Mouse (Mus musculus) neural tube, embryonic 10.5 days (tissue): ENCODE results near the gene Adamtsl2.
A peak's percentile ranks its signal among the peaks of the same experiment; 100 is the strongest.

Experiments
- DNase-seq: peaks from one replicate; pipeline ENCODE4 v3.0.0-alpha.2; 2017; ENCODE audit warnings: low spot score; ENCODE audit errors: extremely low spot score

Gene Adamtsl2

GRCm38 (mm10) chr2:27074804-27075203 lies 4.4 kb upstream of the Adamtsl2 start:
- no peak for DNase-seq

DNA sequence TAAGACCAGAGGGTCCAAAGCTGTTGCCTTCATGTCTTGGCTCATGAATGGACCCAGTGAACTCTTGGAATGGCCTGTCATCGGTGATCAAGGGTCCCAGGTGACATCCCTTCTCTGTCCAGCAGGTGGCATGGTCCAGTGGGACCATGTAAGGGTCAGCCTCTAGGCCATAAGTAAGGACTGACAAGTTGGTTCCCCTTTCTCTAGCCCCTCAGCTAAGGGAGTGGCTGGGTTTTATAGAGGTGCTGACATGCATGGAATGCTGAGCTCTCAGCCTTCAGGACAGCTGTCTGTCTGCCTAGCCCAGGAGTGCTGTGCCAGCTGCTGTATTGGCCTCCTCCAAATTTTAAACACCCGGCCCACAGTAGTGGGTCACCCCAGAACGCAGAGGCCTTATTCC lies 3.7 kb upstream of the Adamtsl2 start:
- DNase-seq = no peak

DNA sequence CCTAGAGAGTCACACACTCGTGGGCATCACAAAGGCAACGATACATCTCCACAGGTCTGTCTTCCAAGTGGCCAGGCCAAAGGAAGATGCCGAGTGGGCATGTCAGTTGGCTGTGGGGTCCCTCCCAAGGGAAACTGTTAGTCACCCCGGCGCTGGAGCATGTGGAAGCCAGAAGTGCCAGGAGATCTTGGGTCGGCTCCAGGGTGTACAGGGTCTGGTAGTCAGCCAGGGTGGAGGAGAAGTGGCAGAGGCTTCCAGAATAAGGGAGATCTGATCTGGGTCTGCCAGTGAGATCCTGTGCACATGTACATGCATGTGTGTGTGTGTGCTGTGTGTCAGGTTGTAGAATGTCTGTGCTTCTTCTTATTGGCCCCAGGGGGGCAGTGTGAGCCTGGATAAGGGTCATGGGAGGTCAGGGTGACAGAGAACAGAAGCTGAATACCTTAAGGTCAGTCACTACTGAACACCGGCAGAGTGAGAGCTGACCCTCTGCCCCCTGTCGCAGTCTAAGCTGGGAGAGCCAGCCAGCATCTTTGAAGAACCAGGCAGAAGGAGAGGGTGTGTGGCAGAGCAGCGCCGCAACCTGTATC lies 1.4 kb upstream of the Adamtsl2 start:
- DNase-seq = no peak

DNA sequence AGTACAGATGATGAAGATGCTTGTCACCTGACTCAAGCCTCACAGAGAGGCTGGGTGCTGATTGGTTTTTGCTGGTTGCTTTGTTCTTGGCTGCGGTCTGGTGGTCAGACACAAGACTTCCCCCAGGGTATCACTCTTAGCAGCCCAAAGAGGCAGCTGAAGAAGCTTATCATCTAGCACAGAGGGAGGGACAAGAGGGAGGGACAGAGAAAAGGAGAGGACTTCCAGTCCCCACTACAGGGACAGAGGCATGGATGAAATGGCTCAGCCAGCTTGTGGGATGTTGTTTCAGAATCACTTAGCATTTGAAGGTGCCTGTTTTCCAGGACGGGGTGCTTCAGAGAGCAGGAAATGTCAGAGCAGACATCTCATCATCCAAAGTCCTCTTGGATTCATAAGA lies 867 bp upstream of the Adamtsl2 start:
- no peak for DNase-seq

GRCm38 (mm10) chr2:27079649-27080048 lies 470 bp downstream of the Adamtsl2 start:
- peak; percentile 38 for DNase-seq

DNA sequence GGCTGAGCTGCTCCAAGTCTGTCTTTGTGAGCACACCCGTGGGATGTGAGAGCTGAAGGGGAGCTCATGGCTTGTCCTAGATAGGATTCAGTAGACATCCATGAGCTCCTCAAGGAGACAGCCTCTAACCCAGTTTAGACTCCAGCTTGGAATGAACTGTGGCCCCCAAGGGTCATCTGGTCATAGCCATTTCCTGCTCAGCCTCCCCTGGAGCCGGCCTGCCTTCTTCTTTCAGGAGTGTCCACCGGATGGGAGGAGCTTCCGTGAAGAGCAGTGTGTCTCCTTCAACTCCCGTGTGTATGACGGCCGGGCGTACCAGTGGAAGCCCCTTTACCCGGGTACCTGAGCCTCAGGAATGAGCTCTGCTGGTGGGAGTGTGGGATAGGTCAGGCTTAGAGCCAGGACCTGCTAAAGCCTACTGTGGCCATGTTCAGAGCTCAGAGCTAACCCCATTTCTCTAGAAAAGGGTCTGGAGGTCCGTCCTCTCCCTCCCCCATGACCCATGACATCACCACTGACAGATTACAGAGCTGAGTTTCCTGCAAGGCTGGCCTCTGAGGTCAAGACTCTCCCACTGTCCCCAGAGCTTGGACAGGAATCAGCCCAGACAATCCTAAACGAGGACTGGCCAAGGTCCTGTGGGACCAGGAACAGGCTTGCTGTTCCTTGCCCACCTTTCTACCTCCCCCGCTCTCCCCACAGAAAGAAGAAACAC lies 4.7 kb downstream of the Adamtsl2 start:
- DNase-seq = no peak

GRCm38 (mm10) chr2:27084963-27085362 lies 5.8 kb downstream of the Adamtsl2 start:
- DNase-seq = no peak

DNA sequence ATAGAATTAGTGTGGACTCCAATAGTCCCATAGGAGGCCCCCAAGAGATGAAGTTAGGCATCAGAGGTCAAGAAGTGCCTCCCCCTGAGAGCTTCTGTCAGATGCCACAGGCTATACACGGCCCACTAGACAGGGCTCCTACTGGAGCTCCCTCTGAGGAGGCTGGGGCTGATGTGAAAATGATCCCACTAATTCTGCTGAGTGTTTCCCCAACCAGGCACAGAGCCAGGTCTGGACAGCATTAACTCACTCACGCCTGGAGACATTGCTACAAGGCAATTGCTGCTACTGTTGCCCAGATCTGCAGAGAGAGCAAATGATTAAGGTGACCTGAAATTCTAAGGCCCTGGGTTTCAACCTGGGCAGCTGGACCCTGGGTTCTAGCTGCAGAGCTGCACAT lies 6.6 kb downstream of the Adamtsl2 start:
- no peak for DNase-seq

DNA sequence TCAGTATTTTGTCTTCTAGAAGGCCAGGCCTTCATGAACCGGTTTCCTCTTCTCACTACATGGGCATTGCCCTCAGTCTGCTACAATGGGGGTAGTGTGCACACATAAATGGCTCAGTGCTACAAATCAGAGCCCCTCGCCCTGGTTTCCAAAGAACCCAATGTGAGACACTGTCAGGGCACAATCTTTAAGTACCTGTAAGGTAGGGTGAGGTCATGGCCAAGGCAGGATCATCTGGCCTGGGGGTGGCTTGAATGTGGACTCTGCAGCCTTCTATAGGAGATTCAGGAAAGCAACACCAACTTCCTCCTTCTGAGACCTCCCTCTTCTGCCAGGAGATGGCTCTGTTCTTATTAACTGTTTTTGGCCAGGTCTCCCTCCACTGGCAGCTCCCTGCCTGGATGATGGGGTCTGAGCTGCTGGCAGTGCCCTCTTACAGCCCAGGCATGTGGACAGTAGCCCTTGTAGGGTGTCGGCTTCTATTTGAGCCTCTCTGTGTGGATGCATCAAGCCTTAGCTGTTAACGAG lies 7.4 kb downstream of the Adamtsl2 start:
- DNase-seq = no peak

DNA sequence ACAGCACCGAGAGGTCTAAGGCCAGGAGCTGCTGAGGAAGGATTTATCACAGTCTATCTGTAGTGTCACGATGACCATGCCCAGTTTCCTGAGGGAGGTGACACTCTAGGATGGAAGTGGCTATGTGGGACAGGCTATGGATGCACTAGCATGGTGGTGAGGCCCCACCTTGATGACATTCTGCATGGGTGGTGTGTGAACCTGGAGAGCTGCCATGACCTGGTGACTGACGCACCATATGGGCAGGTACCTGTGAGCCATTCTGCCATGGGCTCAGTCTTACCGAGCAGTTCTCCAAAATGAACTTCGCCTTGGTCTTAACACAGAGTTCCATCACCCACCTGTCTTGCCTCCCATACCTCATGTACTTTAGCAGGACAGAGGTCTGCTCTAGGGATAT lies 8.4 kb downstream of the Adamtsl2 start:
- DNase-seq = no peak

DNA sequence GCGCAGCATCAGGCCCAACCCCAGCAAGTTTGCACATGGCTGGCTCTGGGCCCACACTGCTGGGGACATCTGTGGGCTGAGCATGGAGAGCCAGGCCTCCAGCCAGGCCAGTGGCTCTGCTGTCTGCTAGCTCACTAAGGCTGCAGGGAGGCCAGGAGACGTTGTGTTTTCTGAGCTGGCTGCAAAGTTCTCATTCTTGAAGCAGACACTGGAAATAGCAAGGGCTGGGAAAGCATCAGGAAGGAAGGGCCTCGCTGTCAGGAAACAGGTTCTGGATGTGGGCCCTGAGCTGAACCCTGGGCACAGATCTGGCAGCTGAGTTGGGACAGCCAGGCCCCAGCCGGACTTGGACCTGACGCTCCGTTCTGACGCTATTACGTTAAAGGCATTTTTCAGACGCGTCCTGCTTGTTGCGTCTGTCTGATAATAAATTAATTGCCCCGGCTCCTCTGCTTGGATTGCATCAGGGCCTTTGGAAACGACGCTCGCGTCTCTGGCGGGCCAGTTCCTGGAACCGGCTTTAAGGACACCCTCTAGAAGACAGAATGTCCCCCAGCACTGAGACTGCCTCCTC lies 9.0 kb downstream of the Adamtsl2 start:
- no peak for DNase-seq

GRCm38 (mm10) chr2:27088700-27089099 lies 9.5 kb downstream of the Adamtsl2 start:
- DNase-seq = no peak

- no peak for DNase-seq
These were observed 10.1 kb downstream of the Adamtsl2 start for GRCm38 (mm10) chr2:27089238-27089637.

- no peak for DNase-seq
These were observed 16.0 kb downstream of the Adamtsl2 start for GRCm38 (mm10) chr2:27095178-27095577.

GRCm38 (mm10) chr2:27096341-27096981 lies 17.3 kb downstream of the Adamtsl2 start:
- no peak for DNase-seq

DNA sequence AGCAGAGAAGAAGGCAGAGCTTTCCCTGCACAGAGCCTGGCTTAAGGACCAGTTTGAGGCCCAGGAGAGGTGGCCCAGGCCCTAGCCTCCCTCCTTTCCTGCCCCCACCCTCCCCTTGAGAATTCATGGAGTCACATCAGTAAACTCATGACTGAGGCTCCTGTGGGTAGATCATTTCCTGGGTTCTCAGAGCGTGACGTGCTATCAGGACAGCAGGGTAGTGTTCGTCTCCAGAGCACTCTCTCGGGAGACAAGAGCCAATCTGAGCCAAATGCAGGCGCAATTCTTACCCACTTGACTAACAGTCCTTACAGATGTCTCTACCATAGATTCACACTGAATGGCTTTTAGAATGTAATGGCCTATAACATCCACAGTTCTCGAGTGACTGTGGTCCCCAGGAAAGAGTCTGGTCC lies 18.1 kb downstream of the Adamtsl2 start:
- no peak for DNase-seq

- no peak for DNase-seq
These were observed 18.6 kb downstream of the Adamtsl2 start for GRCm38 (mm10) chr2:27097776-27098175.

GRCm38 (mm10) chr2:27103554-27103953 lies 24.4 kb downstream of the Adamtsl2 start:
- no peak for DNase-seq

- DNase-seq = no peak
These were observed 27.6 kb downstream of the Adamtsl2 start for GRCm38 (mm10) chr2:27106816-27107215.

DNA sequence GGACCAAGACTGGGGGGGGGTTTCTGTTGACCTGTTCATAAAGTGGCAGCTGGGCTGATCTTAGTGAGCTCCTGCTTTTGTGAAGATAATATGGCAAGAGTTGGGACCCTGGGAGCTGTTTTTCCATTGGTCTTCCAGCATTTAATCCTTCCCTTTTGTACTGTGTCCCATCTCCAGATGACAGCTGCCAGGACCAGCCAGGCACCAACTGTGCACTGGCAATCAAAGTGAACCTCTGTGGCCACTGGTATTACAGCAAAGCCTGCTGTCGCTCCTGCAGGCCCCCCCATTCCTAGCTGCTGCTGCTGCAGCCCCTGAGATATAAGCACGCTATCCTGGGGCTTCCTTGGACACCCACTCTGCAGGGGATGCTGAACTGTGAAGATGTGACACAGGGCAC lies 29.0 kb downstream of the Adamtsl2 start:
- no peak for DNase-seq

DNA sequence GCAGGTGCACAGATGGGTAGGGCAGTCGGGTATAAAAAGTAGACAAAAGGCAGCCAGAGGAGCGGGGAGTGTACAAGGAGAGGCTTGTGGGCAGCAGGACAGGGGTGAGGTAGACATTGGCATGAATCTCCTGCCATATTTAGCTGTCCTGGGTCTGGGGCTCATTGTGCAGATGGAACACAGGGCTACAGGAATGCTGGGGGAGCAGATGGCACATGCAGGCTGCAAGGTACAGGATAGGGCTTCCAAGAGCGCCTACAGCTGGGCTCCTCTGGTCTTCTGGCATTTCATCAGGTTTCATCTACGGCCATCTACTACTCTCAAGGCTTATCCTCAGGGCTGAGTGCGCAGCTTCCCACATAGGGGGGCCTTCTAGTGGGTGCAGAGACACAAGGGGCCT lies 29.9 kb downstream of the Adamtsl2 start:
- no peak for DNase-seq

DNA sequence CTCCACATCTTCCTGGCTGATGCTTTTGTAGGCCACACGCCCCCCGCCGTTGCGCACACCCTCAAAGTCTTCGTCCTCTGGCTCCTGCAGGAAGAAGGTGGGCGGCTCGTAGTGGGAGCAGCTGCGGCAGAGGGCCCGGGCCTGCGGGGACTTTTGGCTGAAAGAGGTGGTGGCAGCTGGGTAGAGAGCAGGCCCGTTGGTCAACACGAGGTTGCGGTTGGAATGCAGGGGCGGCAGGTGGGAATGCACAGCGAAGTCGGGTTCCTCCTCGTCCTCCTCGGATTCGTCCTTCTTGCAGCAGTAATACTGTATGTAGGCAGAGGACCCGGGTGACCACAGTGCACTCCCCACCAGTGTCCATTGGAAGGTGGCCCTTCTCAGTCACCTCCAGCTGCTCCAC lies 33.4 kb downstream of the Adamtsl2 start:
- no peak for DNase-seq
